Comparison of ENCODE assay signal across 17 mouse cellular contexts in the genomic region with DNA sequence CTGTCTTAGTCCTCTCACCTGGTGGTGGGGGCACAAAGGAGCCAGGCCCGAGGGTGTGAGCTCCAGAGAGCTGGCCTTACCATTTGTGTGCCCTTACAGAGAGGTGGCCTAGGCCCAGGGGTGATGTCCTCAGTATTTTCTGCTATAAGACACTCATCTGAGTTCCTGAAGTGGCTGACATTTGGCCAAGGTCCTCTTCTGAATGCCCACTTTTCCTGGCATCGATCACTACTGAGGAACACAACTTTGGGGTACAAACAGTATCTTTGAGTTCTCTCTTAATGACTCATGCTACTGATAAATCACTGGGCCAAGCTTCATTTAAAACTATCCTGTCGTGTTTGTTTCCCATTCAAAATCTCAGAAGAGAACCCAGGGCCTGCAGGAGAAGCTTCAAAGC. TPM values are rescaled to one million over a fixed set of nuclear protein-coding genes. Genes with fewer than 3 reads are reported as not detected.
DNase-seq lines count a peak whose midpoint lies in the region.
"Had no signal": no experiment of that assay in that cellular context is flagged by ENCODE, and none has a peak within 500 bp of the region (broad histone marks: within the 10 kb centered on the region; RNA-seq: fewer than 3 reads in every experiment).

No protein-coding gene starts in this region.

- peak; percentile 75 for DNase-seq in adrenal gland, adult (ENCODE audit: inconsistent age in 2 of 2, low spot score in 1 of 2)
- DNase-seq in adrenal gland, postnatal 25 days: no peak
- DNase-seq in adrenal gland, adult 2 months: peak; percentile 43
- no peak for DNase-seq in adrenal gland, adult 8-10 months
- DNase-seq: adrenal gland, postnatal 10 days; adrenal gland, postnatal 14 days; B cell, adult 2 months; cerebellum, adult 11 months; cerebellum, adult 11-12 months; cerebellum, adult 18-20 months; cerebellum, adult 2 months; cerebellum, adult 8-10 months; cerebellum, adult 9-10 months; cerebellum, adult 9-11 months had no signal

RNA-seq across cellular contexts. Expression of gene Timmdc1, which starts 29.9 kb away (rescaled TPM):
- 39.1 and 44.3 TPM in 2 replicates for total RNA-seq in adrenal gland, postnatal 25 days (2021)
- 10 to 100 TPM; 39.2 to 53.9 TPM for total RNA-seq in adrenal gland, adult 2 months (2021)
- 95.2 and 97.4 TPM in 2 replicates for polyA plus RNA-seq in adrenal gland, adult 2 months (2012; rRNA removed)
- total RNA-seq in adrenal gland, adult 8-10 months (2022): 10 to 100 TPM; 41.2 to 46.5 (median 44.5) TPM

RNA-seq across cellular contexts. Expression of gene Cd80, which starts 37.2 kb away (rescaled TPM):
- 0.67 TPM in 1 of 2 replicates, not detected in the other for total RNA-seq in adrenal gland, postnatal 25 days (2021)
- 1 to 10 TPM in 1 of 2 experiments, under 1 TPM in 1; 0.37 to 1.1 TPM for total RNA-seq in adrenal gland, adult 2 months (2021)
- polyA plus RNA-seq in adrenal gland, adult 2 months (2012; rRNA removed): 0.10 TPM in 1 of 2 replicates, not detected in the other
- total RNA-seq in adrenal gland, adult 8-10 months (2022): under 1 TPM; 0.41 to 0.83 (median 0.65) TPM

RNA-seq across cellular contexts. Expression of gene Adprh, which starts 40.0 kb away (rescaled TPM):
- 44.3 and 52.0 TPM in 2 replicates for total RNA-seq in adrenal gland, postnatal 25 days (2021)
- 10 to 100 TPM; 37.2 to 49.4 TPM for total RNA-seq in adrenal gland, adult 2 months (2021)
- polyA plus RNA-seq in adrenal gland, adult 2 months (2012; rRNA removed): 114 and 133 TPM in 2 replicates
- total RNA-seq in adrenal gland, adult 8-10 months (2022): 10 to 100 TPM; 49.8 to 51.5 (median 50.1) TPM

RNA-seq across cellular contexts. Expression of gene Poglut1, which starts 57.5 kb away (rescaled TPM):
- 29.6 and 34.0 TPM in 2 replicates for total RNA-seq in adrenal gland, postnatal 25 days (2021)
- 10 to 100 TPM; 28.5 to 34.6 TPM for total RNA-seq in adrenal gland, adult 2 months (2021)
- 11.8 and 13.8 TPM in 2 replicates for polyA plus RNA-seq in adrenal gland, adult 2 months (2012; rRNA removed)
- 10 to 100 TPM; 34.4 to 46.4 (median 42.1) TPM for total RNA-seq in adrenal gland, adult 8-10 months (2022)

RNA-seq across cellular contexts. Expression of gene Pla1a, which starts 59.6 kb away (rescaled TPM):
- 30.8 and 37.4 TPM in 2 replicates for total RNA-seq in adrenal gland, postnatal 25 days (2021)
- total RNA-seq in adrenal gland, adult 2 months (2021): 10 to 100 TPM; 17.0 to 36.7 TPM
- polyA plus RNA-seq in adrenal gland, adult 2 months (2012; rRNA removed): 12.3 and 21.0 TPM in 2 replicates
- 10 to 100 TPM; 12.0 to 56.7 (median 30.9) TPM for total RNA-seq in adrenal gland, adult 8-10 months (2022)
- total RNA-seq: MEL had no signal
- polyA plus RNA-seq: activated CD4-positive, CD25-positive, alpha-beta regulatory T cell, adult 4 months; G1E had no signal

Comparison
In these comparisons a context has a peak if more than half of its experiments do, and no peak if none do; other contexts are left out.
1. DNase-seq: peak in adrenal gland, adult (2 of 2) and adrenal gland, adult 2 months (single experiment); none in adrenal gland, postnatal 25 days (single experiment) and adrenal gland, adult 8-10 months (single experiment).